Mouse (Mus musculus) B cell, adult 62 days (primary cell): ENCODE results near the gene Clca3b. TPM values are rescaled to one million over a fixed set of nuclear protein-coding genes. Genes with fewer than 3 reads are reported as not detected.

Source experiments
- total RNA-seq: library from RNA; stranded (reverse); gene quantifications from 4 replicates; pipeline ENCODE4 v1.2.4, GENCODE M21; 2023

The Clca3b gene
- not detected in 4 replicates for total RNA-seq

DNA sequence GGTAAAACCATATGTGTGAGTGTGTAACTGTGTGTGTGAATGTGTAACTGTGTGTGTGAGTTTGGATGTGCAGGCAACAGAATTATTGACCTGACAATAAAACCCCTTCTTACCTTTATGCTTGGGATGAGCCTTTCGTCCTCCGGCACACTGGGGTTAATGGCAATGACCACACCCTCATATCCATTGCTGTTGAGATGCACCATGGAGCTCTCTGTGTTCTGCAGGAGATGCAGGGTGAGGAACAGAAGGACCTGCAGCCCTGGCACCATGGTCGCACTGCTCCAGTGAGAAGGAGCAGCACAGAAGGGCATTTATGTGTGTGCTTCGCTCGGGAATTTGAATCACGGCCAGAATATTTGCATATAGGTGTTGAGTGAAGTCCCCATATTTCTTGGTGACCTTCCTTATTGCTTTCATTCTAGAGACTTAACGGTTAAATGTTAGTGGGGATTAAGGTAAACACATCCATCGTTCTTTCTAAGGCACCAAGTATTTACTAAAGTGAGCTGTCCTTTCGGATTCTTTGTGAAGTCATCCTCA is at the start of gene Clca3b:
Clca3b (minus strand) TSS at position 344 of the 543 bp plus-strand sequence.

DNA sequence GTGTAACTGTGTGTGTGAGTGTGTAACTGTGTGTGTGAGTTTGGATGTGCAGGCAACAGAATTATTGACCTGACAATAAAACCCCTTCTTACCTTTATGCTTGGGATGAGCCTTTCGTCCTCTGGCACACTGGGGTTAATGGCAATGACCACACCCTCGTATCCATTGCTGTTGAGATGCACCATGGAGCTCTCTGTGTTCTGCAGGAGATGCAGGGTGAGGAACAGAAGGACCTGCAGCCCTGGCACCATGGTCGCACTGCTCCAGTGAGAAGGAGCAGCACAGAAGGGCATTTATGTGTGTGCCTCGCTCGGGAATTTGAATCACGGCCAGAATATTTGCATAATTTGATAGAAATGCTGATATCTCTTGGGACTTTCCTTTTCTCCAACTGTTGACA is 29.9 kb downstream of the Clca3b start, which contains the start of gene Clca3a2:
Clca3a2 (minus strand) TSS at position 276 of the 400 bp plus-strand sequence.

Other genes with a start within 250 kb of the Clca3b start
- gene Sh3glb1, start 129.0 kb downstream of the Clca3b start, total RNA-seq, result 132 to 139 TPM (median 136 TPM) in 4 replicates
- gene Clca3a1, start 88.4 kb downstream of the Clca3b start, total RNA-seq, result not detected in 4 replicates
- not detected in 4 replicates for gene Clca3a2, start 29.9 kb downstream of the Clca3b start, total RNA-seq
- gene Clca4b, start 83.2 kb upstream of the Clca3b start, total RNA-seq, result not detected in 4 replicates
- not detected in 4 replicates for gene Clca4a, start 125.7 kb upstream of the Clca3b start, total RNA-seq
- not detected in 4 replicates for gene Clca1, start 183.4 kb upstream of the Clca3b start, total RNA-seq